26 mouse cellular contexts compared by ENCODE assay signal in genomic region chr11:30095212-30095773, GRCm38 (mm10).
DNase-seq lines count a peak whose midpoint lies in the region; ATAC-seq and TF ChIP-seq lines count a peak whose summit lies in the region.
"Had no signal": no experiment of that assay in that cellular context is flagged by ENCODE, and none has a peak within 500 bp of the region (broad histone marks: within the 10 kb centered on the region; RNA-seq: fewer than 3 reads in every experiment).

No protein-coding gene starts in this region.

- no peaks in the 10 kb centered on the region for H3K9me3 ChIP-seq in limb, embryonic 14.5 days (ENCODE audit: control insufficient read depth, low read length)
- H3K9me3 ChIP-seq in limb, embryonic 10.5 days (replicated peaks): no peaks in the 10 kb centered on the region
- no peaks in the 10 kb centered on the region for H3K9me3 ChIP-seq in stomach, postnatal 0 days (ENCODE audit: control insufficient read depth, low read length)
- H3K9me3 ChIP-seq: forebrain, embryonic 10.5 days; G1E; limb, embryonic 12.5 days; midbrain, embryonic 15.5 days; neural tube, embryonic 15.5 days had no signal

- intact Hi-C loops in heart, postnatal 14 days (cut with DNase I): loop anchor here (10.0 kb wide), 1 partner anchor 710 kb away; no protein-coding TSS in a partner anchor

- WGBS in limb, embryonic 14.5 days: 77% methylated on average over 6 of the region's 6 CpGs
- 82% methylated on average over 6 of the region's 6 CpGs for WGBS in limb, embryonic 10.5 days
- WGBS in stomach, postnatal 0 days: 53% methylated on average over 6 of the region's 6 CpGs

- no peak overlapping the region for H3K9ac ChIP-seq in limb, embryonic 14.5 days (ENCODE audit: low read depth, low read length, severe bottlenecking)
- no peak overlapping the region for H3K9ac ChIP-seq in stomach, postnatal 0 days (ENCODE audit: low read length)
- H3K9ac ChIP-seq: limb, embryonic 12.5 days; midbrain, embryonic 15.5 days; neural tube, embryonic 15.5 days had no signal

- TF ChIP-seq CTCF in stomach, postnatal 0 days (IDR thresholded peaks at IDR 0.05; ENCODE audit: low read depth): no peak

- DNase-seq in heart, adult 11 months: peak; percentile 73
- DNase-seq in heart, postnatal 14 days: no peak
- DNase-seq in limb, embryonic 14.5 days (ENCODE audit: low spot score): peak; percentile 10
- DNase-seq in limb, embryonic 10.5 days (ENCODE audit: low spot score): no peak
- peak; percentile 62 for DNase-seq in urinary bladder, postnatal 14 days (ENCODE audit: low spot score)
- DNase-seq in urinary bladder, postnatal 4 days (ENCODE audit: low spot score in 2 of 2): no peak
- DNase-seq in stomach, postnatal 0 days (ENCODE audit: low spot score): no peak
- no peak for DNase-seq in spleen, postnatal 4 days (ENCODE audit: low spot score in 2 of 2)
- DNase-seq: adrenal gland, adult 8-10 months; cerebellum, adult 8-10 months; cerebellum, postnatal 25 days; gastrocnemius, adult 2 months; gastrocnemius, postnatal 36 days; heart, adult 2 months; kidney, adult 11 months; layer of hippocampus, adult 9-11 months; right cerebral cortex, postnatal 25 days; thymus, postnatal 14 days had no signal

- no peak overlapping the region for H3K27ac ChIP-seq in limb, embryonic 14.5 days (replicated peaks; ENCODE audit: low read depth, low read length)
- no peak overlapping the region for H3K27ac ChIP-seq in limb, embryonic 10.5 days
- H3K27ac ChIP-seq in stomach, postnatal 0 days (replicated peaks): no peak overlapping the region
- H3K27ac ChIP-seq: forebrain, embryonic 10.5 days; gastrocnemius, adult 2 months; heart, adult 2 months; limb, embryonic 12.5 days; midbrain, embryonic 15.5 days; neural tube, embryonic 15.5 days had no signal

- H3K4me3 ChIP-seq in limb, embryonic 14.5 days (replicated peaks; ENCODE audit: low read length): no peak overlapping the region
- no peak overlapping the region for H3K4me3 ChIP-seq in limb, embryonic 10.5 days
- no peak overlapping the region for H3K4me3 ChIP-seq in stomach, postnatal 0 days (ENCODE audit: low read depth, low read length)
- H3K4me3 ChIP-seq: forebrain, embryonic 10.5 days; gastrocnemius, adult 2 months; heart, adult 2 months; limb, embryonic 12.5 days; midbrain, embryonic 15.5 days; neural tube, embryonic 15.5 days had no signal

- H3K36me3 ChIP-seq in limb, embryonic 14.5 days (ENCODE audit: control insufficient read depth, insufficient read depth, low read length): peaks cover 27% of the 10 kb centered on the region
- H3K36me3 ChIP-seq in limb, embryonic 10.5 days: peaks cover 32% of the 10 kb centered on the region
- H3K36me3 ChIP-seq in stomach, postnatal 0 days (ENCODE audit: control insufficient read depth, insufficient read depth, low read length): peaks cover 6% of the 10 kb centered on the region

- no peak for ATAC-seq in limb, embryonic 14.5 days (ENCODE audit: low FRiP score, low read depth)
- ATAC-seq in stomach, postnatal 0 days (ENCODE audit: low FRiP score, low TSS enrichment): peak; percentile 83
- ATAC-seq: forebrain, embryonic 16.5 days; hindbrain, embryonic 16.5 days; midbrain, embryonic 15.5 days had no signal

- TF ChIP-seq POLR2A in limb, embryonic 14.5 days (IDR thresholded peaks at IDR 0.05; ENCODE audit: borderline replicate concordance, extremely low read depth, insufficient read depth, insufficient read length): no peak

- no peak overlapping the region for H3K4me2 ChIP-seq in limb, embryonic 14.5 days (replicated peaks; ENCODE audit: low read depth, low read length, severe bottlenecking)
- no peak overlapping the region for H3K4me2 ChIP-seq in stomach, postnatal 0 days (replicated peaks; ENCODE audit: low read depth)
- H3K4me2 ChIP-seq: limb, embryonic 12.5 days; liver, embryonic 11.5 days; midbrain, embryonic 15.5 days; neural tube, embryonic 15.5 days had no signal

- H3K4me1 ChIP-seq in limb, embryonic 14.5 days (ENCODE audit: control insufficient read depth, insufficient read depth, low read length): no peaks in the 10 kb centered on the region
- no peaks in the 10 kb centered on the region for H3K4me1 ChIP-seq in limb, embryonic 10.5 days
- H3K4me1 ChIP-seq in stomach, postnatal 0 days (replicated peaks; ENCODE audit: control insufficient read depth, insufficient read depth): no peaks in the 10 kb centered on the region
- H3K4me1 ChIP-seq: forebrain, embryonic 10.5 days; limb, embryonic 12.5 days; midbrain, embryonic 15.5 days; neural tube, embryonic 15.5 days had no signal

- H3K27me3 ChIP-seq in limb, embryonic 14.5 days (ENCODE audit: control insufficient read depth, insufficient read depth, low read length): no peaks in the 10 kb centered on the region
- H3K27me3 ChIP-seq in limb, embryonic 10.5 days (ENCODE audit: low read depth, poor library complexity, severe bottlenecking): no peaks in the 10 kb centered on the region
- H3K27me3 ChIP-seq in stomach, postnatal 0 days (ENCODE audit: control insufficient read depth, insufficient read depth, low read length): no peaks in the 10 kb centered on the region
- H3K27me3 ChIP-seq: limb, embryonic 12.5 days; midbrain, embryonic 15.5 days; neural tube, embryonic 15.5 days had no signal

- TF ChIP-seq EP300 in stomach, postnatal 0 days (optimal IDR thresholded peaks at IDR 0.05): no peak

Comparison
In these comparisons a context has a peak if more than half of its experiments do, and no peak if none do; other contexts are left out.
1. DNase-seq: peak in heart, adult 11 months (single experiment), limb, embryonic 14.5 days (single experiment) and urinary bladder, postnatal 14 days (single experiment); none in heart, postnatal 14 days (0 of 2), limb, embryonic 10.5 days (single experiment), urinary bladder, postnatal 4 days (0 of 2), stomach, postnatal 0 days (single experiment) and spleen, postnatal 4 days (0 of 2).